Mouse (Mus musculus): ENCODE measurements around the gene Cul5.

- TF ChIP-seq CTCF (IDR thresholded peaks at IDR 0.05; ENCODE audit: extremely low read depth, insufficient read depth, insufficient read length, insufficient replicate concordance), result no peak
- no peak for TF ChIP-seq POLR2A (IDR thresholded peaks at IDR 0.05; ENCODE audit: low read depth, low read length)
These were observed 66.4 kb downstream of the Cul5 start for GRCm38 (mm10) chr9:53603384-53603783.
